Mouse (Mus musculus): ENCODE data around the gene Crtc3. TPM values are rescaled to one million over a fixed set of nuclear protein-coding genes. Genes with fewer than 3 reads are reported as not detected.

Gene Crtc3
- total RNA-seq, 2 experiments from 2014 or later, result 10.2 to 10.3 TPM

- intact Hi-C loops (cut with DNase I), result no loop called here
- no peak for DNase-seq
Measured at GRCm38 (mm10) chr7:80614042-80614441, 74.6 kb downstream of the Crtc3 start.

GRCm38 (mm10) chr7:80612191-80612787 is 76.4 kb downstream of the Crtc3 start:
- intact Hi-C loops (cut with DNase I), result no loop called here

GRCm38 (mm10) chr7:80611646-80612045 is 77.0 kb downstream of the Crtc3 start:
- intact Hi-C loops (cut with DNase I), result no loop called here
- DNase-seq, result no peak

More at GRCm38 (mm10) chr7:80612191-80612787, 76.4 kb downstream of the Crtc3 start:
- DNase-seq, result no peak

GRCm38 (mm10) chr7:80607503-80607902 is 81.2 kb downstream of the Crtc3 start:
- no peak for DNase-seq
- intact Hi-C loops (cut with DNase I), result loop anchor here (10.0 kb wide), 1 partner anchor 237 kb away; no protein-coding TSS in a partner anchor

GRCm38 (mm10) chr7:80606435-80606834 is 82.2 kb downstream of the Crtc3 start:
- intact Hi-C loops (cut with DNase I), result loop anchor here (10.0 kb wide), 1 partner anchor 238 kb away; no protein-coding TSS in a partner anchor
- DNase-seq, result no peak

- intact Hi-C loops (cut with DNase I), result loop anchor here (10.0 kb wide), 1 partner anchor 239 kb away; no protein-coding TSS in a partner anchor
- no peak for DNase-seq
Measured at GRCm38 (mm10) chr7:80605557-80605930, 83.1 kb downstream of the Crtc3 start.

GRCm38 (mm10) chr7:80604908-80605556 is 83.6 kb downstream of the Crtc3 start:
- peak in 1 of 2 experiments; percentile 40 for DNase-seq
- intact Hi-C loops (cut with DNase I), result loop anchor here (10.0 kb wide), 1 partner anchor 240 kb away; no protein-coding TSS in a partner anchor

GRCm38 (mm10) chr7:80602574-80602973 is 86.1 kb downstream of the Crtc3 start:
- no peak for DNase-seq
- intact Hi-C loops (cut with DNase I), result loop anchor here (10.0 kb wide), 1 partner anchor 242 kb away; no protein-coding TSS in a partner anchor

- no peak for DNase-seq
- intact Hi-C loops (cut with DNase I), result no loop called here
Measured at GRCm38 (mm10) chr7:80598436-80598985, 90.2 kb downstream of the Crtc3 start.

GRCm38 (mm10) chr7:80597900-80598299 is 90.8 kb downstream of the Crtc3 start:
- intact Hi-C loops (cut with DNase I), result no loop called here
- no peak for DNase-seq

- intact Hi-C loops (cut with DNase I), result no loop called here
- DNase-seq, result peak; percentile 56 to 64
Measured at GRCm38 (mm10) chr7:80589054-80589746, 99.5 kb downstream of the Crtc3 start.

- intact Hi-C loops (cut with DNase I), result no loop called here
- no peak for DNase-seq
Measured at GRCm38 (mm10) chr7:80587684-80588083, 101.0 kb downstream of the Crtc3 start.

GRCm38 (mm10) chr7:80586681-80587660 is 101.7 kb downstream of the Crtc3 start:
- intact Hi-C loops (cut with DNase I), result no loop called here
- no peak for DNase-seq

GRCm38 (mm10) chr7:80586161-80586560 is 102.5 kb downstream of the Crtc3 start:
- intact Hi-C loops (cut with DNase I), result no loop called here

GRCm38 (mm10) chr7:80585380-80585779 is 103.3 kb downstream of the Crtc3 start:
- intact Hi-C loops (cut with DNase I), result no loop called here
- DNase-seq, result no peak

More at GRCm38 (mm10) chr7:80586161-80586560, 102.5 kb downstream of the Crtc3 start:
- DNase-seq, result no peak

GRCm38 (mm10) chr7:80583981-80584380 is 104.7 kb downstream of the Crtc3 start:
- intact Hi-C loops (cut with DNase I), result loop anchor here (1.0 kb wide), 1 partner anchor 198 kb away; no protein-coding TSS in a partner anchor
- peak in 1 of 2 experiments; percentile 26 for DNase-seq

GRCm38 (mm10) chr7:80582821-80583451 is 105.7 kb downstream of the Crtc3 start:
- DNase-seq, result no peak
- intact Hi-C loops (cut with DNase I), result no loop called here

- DNase-seq, result peak in 1 of 2 experiments; percentile 34
- intact Hi-C loops (cut with DNase I), result loop anchor here (1.0 kb wide), 1 partner anchor 194 kb away; no protein-coding TSS in a partner anchor
Measured at GRCm38 (mm10) chr7:80580368-80580767, 108.3 kb downstream of the Crtc3 start.

- no peak for DNase-seq
- intact Hi-C loops (cut with DNase I), result no loop called here
Measured at GRCm38 (mm10) chr7:80577417-80577980, 111.2 kb downstream of the Crtc3 start.

Measured in gastrocnemius, postnatal 36 days (tissue).